Mouse (Mus musculus): ENCODE results near the gene Sgce. TPM values are rescaled to one million over a fixed set of nuclear protein-coding genes. Genes with fewer than 3 reads are reported as not detected.
A peak's percentile ranks its signal among the peaks of the same experiment; 100 is the strongest.
"Not testable (repeated sequence)": the region's sequence is repeated elsewhere in the genome, so short reads cannot be mapped to it uniquely, and the experiment has no call there.

The Sgce gene
- polyA plus RNA-seq, 1 experiment from 2014 or later: 56.4 TPM

DNA sequence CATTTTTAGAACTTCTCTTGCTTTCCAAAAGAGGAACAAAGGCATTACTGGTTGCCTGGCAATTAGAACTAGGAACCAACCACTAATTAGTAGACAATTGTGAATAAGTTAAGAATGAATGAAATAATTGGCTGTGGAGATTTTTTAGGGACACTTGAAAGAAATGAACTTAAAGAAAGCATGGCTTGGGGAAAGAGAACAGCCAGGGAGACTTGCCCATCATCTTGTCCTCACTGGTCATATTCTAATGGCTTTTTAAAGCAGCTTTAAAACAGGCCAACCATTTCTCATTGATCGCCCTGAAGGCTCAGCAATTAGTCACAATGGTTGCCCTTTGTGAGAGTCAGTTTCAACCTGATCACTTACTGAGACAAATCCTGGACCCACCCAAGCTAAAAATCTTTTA is 69.6 kb downstream of the Sgce start:
- H3K36me3 ChIP-seq (ENCODE audit: poor library complexity, severe bottlenecking): no peaks in the 10 kb centered on the region
- H3K4me3 ChIP-seq: no peak overlapping the region
- 7% methylated on average over 1 of the region's 1 CpGs for WGBS
- no peak overlapping the region for H3K9ac ChIP-seq
- no peak overlapping the region for H3K27ac ChIP-seq
- no peak overlapping the region for H3K4me2 ChIP-seq
- H3K9me3 ChIP-seq (replicated peaks): no peaks in the 10 kb centered on the region
- H3K4me1 ChIP-seq: peaks cover 27% of the 10 kb centered on the region
- ATAC-seq: peak; percentile 69
- no peaks in the 10 kb centered on the region for H3K27me3 ChIP-seq

DNA sequence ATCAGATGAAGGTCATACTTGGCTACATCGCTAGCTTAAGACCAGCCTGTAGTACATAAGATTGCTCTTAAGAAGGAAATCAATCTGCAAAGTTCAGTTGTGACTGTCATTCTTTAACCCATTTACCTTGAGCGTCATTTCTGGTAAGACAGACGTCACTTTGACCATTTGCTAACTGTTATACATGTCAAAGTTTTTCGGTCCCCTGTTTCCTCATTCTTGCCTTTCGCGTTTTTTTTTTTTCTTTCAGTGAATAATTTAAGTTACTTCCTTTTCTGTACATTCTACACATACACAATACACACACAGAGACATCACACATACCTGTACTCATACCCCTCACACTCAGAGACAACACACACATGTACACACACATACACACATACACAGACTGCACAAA is 81.9 kb downstream of the Sgce start:
- no peak overlapping the region for H3K4me3 ChIP-seq
- H3K9me3 ChIP-seq (replicated peaks): no peaks in the 10 kb centered on the region
- no peak overlapping the region for H3K27ac ChIP-seq
- ATAC-seq: no peak
- H3K4me1 ChIP-seq: no peaks in the 10 kb centered on the region
- H3K4me2 ChIP-seq: no peak overlapping the region
- 96% methylated on average over 6 of the region's 6 CpGs for WGBS
- no peaks in the 10 kb centered on the region for H3K36me3 ChIP-seq (ENCODE audit: poor library complexity, severe bottlenecking)
- H3K9ac ChIP-seq: no peak overlapping the region
- no peaks in the 10 kb centered on the region for H3K27me3 ChIP-seq

DNA sequence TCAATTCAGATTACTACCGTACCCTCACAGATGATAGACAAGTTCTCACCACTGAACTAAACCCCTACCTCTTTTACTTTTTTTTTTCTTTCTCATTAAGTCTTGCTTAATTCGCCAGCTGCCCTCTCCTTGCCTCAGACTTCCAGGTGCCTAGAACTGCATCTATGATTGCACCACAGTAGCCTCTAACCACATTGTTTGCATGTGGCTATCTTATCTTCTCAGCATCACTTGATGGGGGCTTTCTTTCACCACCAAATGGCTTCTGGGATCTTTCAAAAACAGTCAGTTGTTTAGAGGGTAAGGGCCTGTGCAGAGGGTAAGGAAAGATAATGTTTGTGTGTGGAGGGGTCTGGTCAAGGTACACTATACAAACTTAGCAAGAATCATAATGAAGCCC is 82.7 kb downstream of the Sgce start:
- no peak overlapping the region for H3K4me3 ChIP-seq
- no peaks in the 10 kb centered on the region for H3K27me3 ChIP-seq
- H3K9ac ChIP-seq: no peak overlapping the region
- no peaks in the 10 kb centered on the region for H3K4me1 ChIP-seq
- no peaks in the 10 kb centered on the region for H3K9me3 ChIP-seq (replicated peaks)
- H3K36me3 ChIP-seq (ENCODE audit: poor library complexity, severe bottlenecking): no peaks in the 10 kb centered on the region
- no peak overlapping the region for H3K4me2 ChIP-seq
- WGBS: 65% methylated on average over 2 of the region's 2 CpGs
- ATAC-seq: no peak
- H3K27ac ChIP-seq: no peak overlapping the region

DNA sequence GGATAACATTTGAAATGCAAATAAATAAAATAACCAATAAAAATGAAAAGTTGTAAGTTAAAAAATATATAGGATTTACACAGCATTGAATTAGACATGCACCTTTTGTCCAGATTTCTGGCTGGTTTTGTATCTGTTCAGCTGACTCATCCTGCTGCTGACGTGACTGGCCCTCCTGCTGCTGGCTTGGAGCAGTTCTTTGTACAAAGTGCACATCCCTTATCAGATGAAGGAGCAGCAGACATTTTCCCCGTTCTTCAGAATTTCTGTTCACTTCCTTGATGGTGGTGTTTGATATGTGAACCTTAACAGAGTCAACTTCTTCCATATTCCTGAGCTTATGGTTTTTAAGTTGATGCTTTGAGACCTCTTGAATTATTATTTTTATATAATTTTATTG is 83.5 kb downstream of the Sgce start:
- H3K4me3 ChIP-seq: no peak overlapping the region
- no peak for ATAC-seq
- H3K4me1 ChIP-seq: no peaks in the 10 kb centered on the region
- no peaks in the 10 kb centered on the region for H3K27me3 ChIP-seq
- no peaks in the 10 kb centered on the region for H3K9me3 ChIP-seq (replicated peaks)
- no peak overlapping the region for H3K27ac ChIP-seq
- no peak overlapping the region for H3K9ac ChIP-seq
- no peak overlapping the region for H3K4me2 ChIP-seq
- no peaks in the 10 kb centered on the region for H3K36me3 ChIP-seq (ENCODE audit: poor library complexity, severe bottlenecking)
- WGBS: 61% methylated on average over 2 of the region's 2 CpGs

DNA sequence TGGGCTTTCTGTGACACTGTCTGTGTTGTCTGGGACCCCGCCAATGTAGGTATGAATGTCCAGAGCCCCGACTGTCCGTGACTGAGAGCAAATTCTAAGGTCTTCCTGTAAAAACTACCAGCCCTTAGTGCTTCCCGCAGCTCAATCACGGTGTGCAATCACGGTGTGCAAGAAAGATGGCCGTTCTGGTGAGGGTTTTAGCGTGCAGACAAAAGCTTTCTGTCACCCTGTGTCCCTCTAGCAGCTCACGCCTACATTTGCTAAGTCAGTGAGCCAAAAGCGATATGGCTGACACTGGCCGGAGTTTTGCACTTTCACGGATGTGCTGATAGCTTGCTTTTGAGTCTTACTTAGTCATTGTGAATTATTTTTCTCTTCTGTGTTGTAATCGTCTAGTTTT is 88.1 kb downstream of the Sgce start:
- no peaks in the 10 kb centered on the region for H3K36me3 ChIP-seq (ENCODE audit: poor library complexity, severe bottlenecking)
- H3K27ac ChIP-seq: no peak overlapping the region
- no peak overlapping the region for H3K9ac ChIP-seq
- H3K4me3 ChIP-seq: no peak overlapping the region
- ATAC-seq: no peak
- H3K27me3 ChIP-seq: no peaks in the 10 kb centered on the region
- H3K4me1 ChIP-seq: no peaks in the 10 kb centered on the region
- no peak overlapping the region for H3K4me2 ChIP-seq
- H3K9me3 ChIP-seq (replicated peaks): no peaks in the 10 kb centered on the region
- WGBS: 84% methylated on average over 13 of the region's 13 CpGs

DNA sequence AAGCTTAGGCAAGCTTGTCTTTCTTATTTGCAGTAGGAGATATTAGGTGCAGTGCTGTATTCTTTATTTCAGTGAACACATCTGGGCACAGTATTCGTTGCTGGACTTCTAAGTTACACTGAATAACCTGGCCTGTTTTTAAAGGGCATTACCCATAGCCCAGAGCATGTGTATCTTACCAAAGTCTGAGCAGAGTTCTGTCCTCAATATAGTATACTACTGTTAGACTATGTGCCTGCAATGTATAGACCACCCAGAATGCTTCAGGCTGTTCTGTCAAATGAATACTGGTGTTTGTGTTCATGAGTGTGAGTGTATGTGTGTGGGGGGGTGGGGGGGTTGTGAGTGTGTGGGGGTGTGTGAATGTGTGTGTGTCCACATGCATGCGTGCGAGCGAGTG is 91.1 kb downstream of the Sgce start:
- Histone ChIP-seq H3K9ac (no peak overlapping the region), H3K4me1 (no peaks in the 10 kb centered on the region), H3K4me3 (no peak overlapping the region), H3K36me3 (ENCODE audit: poor library complexity, severe bottlenecking) (no peaks in the 10 kb centered on the region), H3K9me3 (replicated peaks) (no peaks in the 10 kb centered on the region), H3K27me3 (no peaks in the 10 kb centered on the region), H3K4me2 (no peak overlapping the region), H3K27ac (no peak overlapping the region)
- 93% methylated on average over 4 of the region's 4 CpGs for WGBS
- ATAC-seq: no peak

DNA sequence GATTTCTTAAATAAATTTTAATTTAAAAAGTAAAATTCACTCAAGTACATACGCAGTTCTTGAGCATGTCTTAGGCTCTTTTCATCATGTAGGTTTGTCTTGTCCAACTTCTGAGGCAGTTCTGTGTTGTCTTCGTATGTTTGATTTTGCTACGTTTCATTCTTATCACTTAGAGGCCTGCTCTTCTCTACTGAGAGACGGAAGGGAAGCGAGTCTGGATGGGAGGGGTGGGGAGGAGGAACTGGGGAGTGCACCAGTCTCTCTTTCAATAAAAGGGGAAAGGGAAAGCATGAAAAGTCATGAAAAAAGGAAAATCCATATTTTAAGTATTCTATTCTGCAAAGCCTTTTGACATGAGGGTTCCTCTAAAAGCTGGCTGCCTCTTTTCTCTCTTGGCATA is 91.5 kb downstream of the Sgce start:
- no peaks in the 10 kb centered on the region for H3K36me3 ChIP-seq (ENCODE audit: poor library complexity, severe bottlenecking)
- 83% methylated on average over 5 of the region's 5 CpGs for WGBS
- no peak overlapping the region for H3K27ac ChIP-seq
- no peak for ATAC-seq
- no peak overlapping the region for H3K9ac ChIP-seq
- H3K27me3 ChIP-seq: no peaks in the 10 kb centered on the region
- no peak overlapping the region for H3K4me3 ChIP-seq
- H3K4me1 ChIP-seq: no peaks in the 10 kb centered on the region
- H3K4me2 ChIP-seq: no peak overlapping the region
- H3K9me3 ChIP-seq (replicated peaks): no peaks in the 10 kb centered on the region

DNA sequence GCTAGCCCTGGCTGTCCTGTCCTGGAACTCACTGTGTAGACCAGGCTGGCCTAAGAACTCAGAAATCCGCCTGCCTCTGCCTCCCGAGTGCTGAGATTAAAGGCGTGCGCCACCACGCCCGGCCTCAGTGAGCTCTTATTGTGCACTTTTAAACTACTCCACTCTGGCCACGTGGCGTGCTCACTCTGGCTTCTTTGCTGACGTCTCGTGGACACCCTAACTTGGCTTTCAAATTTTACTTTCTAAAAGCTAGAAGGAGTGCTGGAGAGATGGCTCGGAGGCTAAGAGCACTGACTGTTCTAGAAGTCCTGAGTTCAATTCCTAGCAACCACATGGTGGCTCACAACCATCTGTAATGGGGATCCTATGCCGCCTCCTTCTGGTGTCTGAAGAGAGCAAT is 93.3 kb downstream of the Sgce start:
- H3K27me3 ChIP-seq; H3K36me3 ChIP-seq (ENCODE audit: poor library complexity, severe bottlenecking); H3K4me3 ChIP-seq; H3K4me2 ChIP-seq; H3K9ac ChIP-seq; H3K4me1 ChIP-seq; H3K9me3 ChIP-seq (replicated peaks); ATAC-seq; H3K27ac ChIP-seq: not testable (repeated sequence)
- WGBS: 94% methylated on average over 12 of the region's 12 CpGs

DNA sequence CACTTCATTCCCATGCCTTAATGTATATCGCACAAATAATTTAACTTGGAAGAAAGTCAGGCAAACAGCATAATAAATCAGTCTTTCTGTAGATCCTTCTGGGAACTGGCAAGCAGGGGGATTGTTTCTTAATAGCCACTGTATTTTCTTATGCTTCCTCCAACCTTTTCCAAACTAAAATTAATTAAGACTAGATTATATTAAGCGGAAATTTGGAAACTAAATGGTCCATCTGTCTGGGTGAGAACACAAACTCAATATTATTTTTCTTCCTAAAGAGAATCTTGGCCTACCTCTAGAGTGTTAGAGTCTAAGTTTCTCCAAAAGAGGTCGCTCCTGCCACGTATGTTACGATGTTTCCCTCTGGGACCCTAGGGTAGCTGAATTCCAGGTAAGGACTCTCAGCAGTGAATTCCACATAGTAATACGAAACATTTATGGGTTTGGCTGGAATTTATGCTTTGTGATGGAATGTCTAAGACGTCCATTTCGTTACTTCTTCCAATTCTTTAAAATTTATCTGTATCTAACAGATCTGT is 94.3 kb downstream of the Sgce start:
- no peak overlapping the region for H3K27ac ChIP-seq
- peak; percentile 55; the same call in 1 of the 2 replicates for ATAC-seq
- H3K9me3 ChIP-seq (replicated peaks): no peaks in the 10 kb centered on the region
- no peak overlapping the region for H3K4me2 ChIP-seq
- H3K36me3 ChIP-seq (ENCODE audit: poor library complexity, severe bottlenecking): no peaks in the 10 kb centered on the region
- H3K4me1 ChIP-seq: no peaks in the 10 kb centered on the region
- no peaks in the 10 kb centered on the region for H3K27me3 ChIP-seq
- no peak overlapping the region for H3K9ac ChIP-seq
- WGBS: 85% methylated on average over 8 of the region's 8 CpGs
- H3K4me3 ChIP-seq: no peak overlapping the region

DNA sequence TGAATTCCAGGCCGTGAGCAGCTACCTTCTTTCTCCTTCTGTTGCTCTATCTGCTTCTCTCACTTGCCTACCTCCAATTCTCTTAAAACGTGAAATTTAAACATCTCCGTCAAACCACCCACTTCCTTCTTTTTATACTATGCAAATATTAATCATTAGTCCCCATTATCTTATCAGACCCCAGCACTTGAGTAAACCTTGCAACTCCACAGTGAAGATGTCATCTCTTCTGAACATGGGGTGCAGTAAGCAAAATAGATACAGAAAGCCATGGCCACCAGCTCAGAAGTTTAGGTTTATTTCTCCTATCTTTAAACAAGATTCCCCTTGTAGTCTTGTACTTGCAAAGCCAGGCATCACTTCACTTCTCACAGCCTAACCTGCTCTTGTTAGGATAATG is 99.7 kb downstream of the Sgce start:
- Histone ChIP-seq H3K4me2 (no peak overlapping the region), H3K27ac (no peak overlapping the region), H3K4me1 (no peaks in the 10 kb centered on the region), H3K27me3 (no peaks in the 10 kb centered on the region), H3K4me3 (no peak overlapping the region), H3K36me3 (ENCODE audit: poor library complexity, severe bottlenecking) (peaks cover 1% of the 10 kb centered on the region), H3K9me3 (replicated peaks) (no peaks in the 10 kb centered on the region), H3K9ac (no peak overlapping the region)
- 91% methylated on average over 3 of the region's 3 CpGs for WGBS
- ATAC-seq: no peak

DNA sequence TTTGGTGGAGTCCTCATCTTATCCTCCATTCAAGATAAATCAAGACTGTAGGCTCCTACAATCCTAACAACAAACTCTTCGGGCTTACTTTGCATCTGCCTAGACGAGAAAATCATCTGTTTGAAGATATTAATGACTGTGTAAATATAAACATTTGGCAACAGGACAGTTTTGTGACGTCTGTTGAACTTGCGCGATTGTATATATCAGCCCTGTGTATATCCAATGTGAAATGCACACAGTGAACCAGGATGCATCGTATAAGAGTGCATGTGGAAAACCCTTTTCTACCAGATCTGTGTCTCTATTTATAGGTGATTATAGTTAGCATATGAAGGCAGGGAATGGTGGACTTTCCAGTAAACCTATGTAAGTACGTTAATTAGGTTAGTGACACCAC is 104.9 kb downstream of the Sgce start:
- 91% methylated on average over 7 of the region's 7 CpGs for WGBS
- ATAC-seq: no peak
- no peak overlapping the region for H3K4me3 ChIP-seq
- no peaks in the 10 kb centered on the region for H3K4me1 ChIP-seq
- peaks cover 16% of the 10 kb centered on the region for H3K36me3 ChIP-seq (ENCODE audit: poor library complexity, severe bottlenecking)
- no peak overlapping the region for H3K4me2 ChIP-seq
- no peaks in the 10 kb centered on the region for H3K27me3 ChIP-seq
- no peak overlapping the region for H3K27ac ChIP-seq
- H3K9me3 ChIP-seq (replicated peaks): no peaks in the 10 kb centered on the region
- no peak overlapping the region for H3K9ac ChIP-seq

DNA sequence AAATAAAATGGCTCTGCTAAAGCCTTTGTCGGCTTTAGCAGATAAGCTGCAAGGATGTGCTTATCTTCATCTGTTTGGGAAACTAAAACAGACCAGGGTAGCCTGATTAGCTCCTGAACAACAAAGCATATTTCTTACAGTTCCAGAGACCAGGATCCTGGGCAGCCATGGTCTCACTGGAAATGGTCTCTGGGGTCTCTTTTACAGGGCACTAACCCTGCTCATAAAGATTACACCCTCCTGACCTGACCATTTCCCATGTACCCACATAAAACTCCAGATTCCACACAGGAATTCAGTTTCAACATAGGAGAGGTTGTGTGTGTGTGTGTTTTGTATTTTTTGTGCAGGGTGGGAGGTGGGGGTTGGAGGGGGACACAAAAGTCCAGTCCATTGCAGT is 112.2 kb downstream of the Sgce start:
- Histone ChIP-seq H3K4me3 (no peak overlapping the region), H3K27me3 (no peaks in the 10 kb centered on the region), H3K9ac (no peak overlapping the region), H3K27ac (no peak overlapping the region), H3K4me1 (peaks cover 7% of the 10 kb centered on the region), H3K9me3 (replicated peaks) (no peaks in the 10 kb centered on the region), H3K4me2 (no peak overlapping the region), H3K36me3 (ENCODE audit: poor library complexity, severe bottlenecking) (peaks cover 3% of the 10 kb centered on the region)
- ATAC-seq: no peak
- 82% methylated on average over 1 of the region's 1 CpGs for WGBS

DNA sequence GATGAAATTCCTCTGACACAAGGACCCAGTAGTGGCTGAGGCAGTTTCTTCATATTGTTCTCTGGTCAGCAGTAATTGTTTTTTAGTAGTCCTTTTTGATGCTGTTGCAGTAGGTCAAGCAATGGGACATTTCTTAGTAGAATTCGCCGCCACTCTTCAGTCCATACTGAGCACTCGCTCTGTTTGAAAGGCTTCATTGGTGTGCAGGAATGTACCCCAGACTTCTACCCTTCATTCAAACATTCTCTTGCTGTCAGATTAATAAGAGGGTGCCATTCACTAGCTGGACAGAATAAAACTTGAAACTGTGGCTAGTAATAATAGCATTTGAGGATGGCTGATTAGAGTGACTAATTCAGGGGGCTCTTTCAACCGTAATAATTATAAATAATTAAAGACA is 113.8 kb downstream of the Sgce start:
- Histone ChIP-seq H3K9ac (no peak overlapping the region), H3K27me3 (no peaks in the 10 kb centered on the region), H3K4me2 (no peak overlapping the region), H3K27ac (no peak overlapping the region), H3K4me3 (no peak overlapping the region), H3K4me1 (peaks cover 7% of the 10 kb centered on the region), H3K9me3 (replicated peaks) (no peaks in the 10 kb centered on the region), H3K36me3 (ENCODE audit: poor library complexity, severe bottlenecking) (peaks cover 8% of the 10 kb centered on the region)
- WGBS: 11% methylated on average over 4 of the region's 4 CpGs
- peak; percentile 71 for ATAC-seq

All from forebrain, embryonic 13.5 days (tissue).